Mouse (Mus musculus) Patski (cell line): ENCODE measurements around the gene Tmem45a. TPM values are rescaled to one million over a fixed set of nuclear protein-coding genes. Genes with fewer than 3 reads are reported as not detected.

ENCODE experiments used
- ATAC-seq: fragments of 100-300 bp; one replicate; pipeline ENCODE4 v1.8.0; 2021
- CTCF ChIA-PET: fragments of 350-600 bp; sonication (Branson Sonifier 250); formaldehyde crosslinking; loops from one replicate; lab custom pipeline; 2022; ENCODE audit warnings: inconsistent platforms; lab: Charles Lee
- POLR2A ChIA-PET: fragments of 350-600 bp; sonication (Branson Sonifier 250); formaldehyde crosslinking; loops from one replicate; lab custom pipeline; 2022; ENCODE audit warnings: antibody characterized with exemption, inconsistent platforms; lab: Charles Lee
- DNase-seq: peaks from one replicate; pipeline ENCODE4 v3.0.0-alpha.2; 2011; ENCODE audit warnings: low read depth, low spot score
- H3K27me3 ChIP-seq: fragments of 371-371 bp; one replicate; pipeline ENCODE4 v1.5.1; 2021
- CTCF ChIP-seq: fragments of 100-300 bp; IDR thresholded peaks from one replicate; pipeline ENCODE4 v1.5.1; 2021
- in situ Hi-C: fragments of 300-500 bp; cut with MboI; formaldehyde crosslinking; loops from 3 replicates; pipeline ENCODE4 v1.11.1; 2018; ENCODE audit warnings: low pct_unique_long_range_greater_than_20kb, mixed read lengths
- polyA plus RNA-seq: library from polyadenylated mRNA; unstranded; gene quantifications from one replicate; pipeline ENCODE4 v1.2.3, GENCODE M21; 2021

The Tmem45a gene
- polyA plus RNA-seq, 1 experiment from 2014 or later = not detected

DNA sequence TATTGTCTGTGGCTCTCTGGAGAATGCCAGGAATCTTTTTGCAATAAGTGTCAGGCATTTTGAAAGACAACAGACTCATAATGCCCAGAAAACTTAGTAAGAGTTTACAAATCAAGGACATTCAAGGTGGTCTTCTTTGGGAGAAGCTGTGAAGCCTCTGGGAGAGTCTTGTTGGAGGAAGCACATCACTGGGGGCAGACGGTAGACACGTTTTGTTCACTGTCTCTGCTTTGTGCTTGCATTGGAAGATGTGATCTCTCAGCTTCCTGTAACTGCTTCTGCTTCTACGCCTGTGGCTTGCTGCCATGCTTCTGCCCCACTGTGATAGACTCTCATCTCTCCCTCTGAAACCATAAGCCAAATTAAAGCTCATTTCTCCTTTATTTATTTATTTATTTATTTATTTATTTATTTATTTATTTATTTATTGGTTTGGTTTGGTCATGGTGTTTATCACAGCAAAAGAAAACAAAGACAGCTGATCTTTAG, 86.4 kb downstream of the Tmem45a start:
- no peak for TF ChIP-seq CTCF
- ChIA-PET CTCF (interaction anchor here (0.7 to 2.1 kb wide), 8 partner anchors 11 to 63 kb away, joined by 3 to 9 read pairs (median 4); no protein-coding TSS in a partner anchor), POLR2A (no interaction called here)
- ATAC-seq (no peak), DNase-seq (no peak)
- in situ Hi-C loops = no loop called here
- H3K27me3 ChIP-seq = peaks cover 48% of the 10 kb centered on the region

DNA sequence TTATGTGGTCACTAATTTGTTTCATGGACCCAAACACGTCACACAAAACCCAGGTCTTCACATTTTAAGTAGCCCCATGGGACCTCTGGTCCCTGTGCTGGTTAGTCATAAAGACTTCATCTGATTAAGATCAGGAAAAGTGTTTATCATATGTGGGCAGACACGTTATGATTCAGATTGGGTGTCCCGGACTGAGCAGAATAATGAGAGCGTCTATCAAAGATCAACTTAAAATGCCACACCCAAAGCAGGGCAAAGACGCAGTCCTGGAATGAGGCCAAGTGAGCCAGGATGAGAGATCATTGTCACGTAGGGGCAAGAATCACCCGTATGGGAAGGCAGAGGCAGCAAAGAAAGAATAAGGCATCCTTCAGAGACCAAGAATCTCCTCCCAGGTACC, 87.1 kb downstream of the Tmem45a start:
- in situ Hi-C loops = no loop called here
- no peak for TF ChIP-seq CTCF
- ChIA-PET POLR2A (no interaction called here), CTCF (interaction anchor here (2.1 kb wide), 1 partner anchor 23 kb away, joined by 9 read pairs; no protein-coding TSS in a partner anchor)
- H3K27me3 ChIP-seq = peaks cover 50% of the 10 kb centered on the region
- DNase-seq = no peak
- no peak for ATAC-seq

DNA sequence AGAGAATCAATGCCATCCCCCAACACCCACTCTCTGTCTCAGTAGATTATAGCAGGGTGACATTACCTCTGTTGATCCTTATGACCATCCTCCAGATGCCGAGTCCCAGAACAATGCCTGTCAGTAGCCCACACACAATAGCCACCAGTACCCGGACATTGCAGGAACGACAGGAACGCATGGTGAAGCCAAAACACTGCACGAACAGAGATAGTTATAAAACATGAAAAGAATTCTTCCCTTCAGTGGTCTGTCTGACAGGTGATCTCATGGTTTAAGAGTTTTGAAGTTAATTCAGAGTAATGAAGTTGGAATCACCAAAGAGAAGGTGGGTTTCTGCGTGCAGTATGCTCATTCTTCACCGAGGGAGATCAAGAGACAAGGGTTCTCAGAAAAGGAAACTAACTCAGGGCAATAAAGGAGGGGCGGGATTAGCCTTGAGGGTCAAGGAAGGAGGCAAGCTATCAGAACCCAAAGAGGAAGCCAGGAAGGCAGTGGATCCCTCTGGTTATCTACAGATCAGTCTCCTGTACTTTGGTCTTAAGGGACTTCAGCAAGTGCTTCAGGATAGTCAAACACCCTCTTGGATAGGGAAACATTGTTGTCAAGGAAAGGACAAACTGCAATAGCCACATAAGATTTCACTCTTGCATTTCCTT, 90.4 kb downstream of the Tmem45a start, which contains the start of gene Adgrg7:
TSS of gene Adgrg7 (minus strand) at position 375 of the 659 bp plus-strand sequence.
- POLR2A ChIA-PET = no interaction called here
- peaks cover 39% of the 10 kb centered on the region for H3K27me3 ChIP-seq
- DNase-seq (no peak), ATAC-seq (no peak)
- TF ChIP-seq CTCF = no peak
- in situ Hi-C loops = no loop called here
- CTCF ChIA-PET = no interaction called here

DNA sequence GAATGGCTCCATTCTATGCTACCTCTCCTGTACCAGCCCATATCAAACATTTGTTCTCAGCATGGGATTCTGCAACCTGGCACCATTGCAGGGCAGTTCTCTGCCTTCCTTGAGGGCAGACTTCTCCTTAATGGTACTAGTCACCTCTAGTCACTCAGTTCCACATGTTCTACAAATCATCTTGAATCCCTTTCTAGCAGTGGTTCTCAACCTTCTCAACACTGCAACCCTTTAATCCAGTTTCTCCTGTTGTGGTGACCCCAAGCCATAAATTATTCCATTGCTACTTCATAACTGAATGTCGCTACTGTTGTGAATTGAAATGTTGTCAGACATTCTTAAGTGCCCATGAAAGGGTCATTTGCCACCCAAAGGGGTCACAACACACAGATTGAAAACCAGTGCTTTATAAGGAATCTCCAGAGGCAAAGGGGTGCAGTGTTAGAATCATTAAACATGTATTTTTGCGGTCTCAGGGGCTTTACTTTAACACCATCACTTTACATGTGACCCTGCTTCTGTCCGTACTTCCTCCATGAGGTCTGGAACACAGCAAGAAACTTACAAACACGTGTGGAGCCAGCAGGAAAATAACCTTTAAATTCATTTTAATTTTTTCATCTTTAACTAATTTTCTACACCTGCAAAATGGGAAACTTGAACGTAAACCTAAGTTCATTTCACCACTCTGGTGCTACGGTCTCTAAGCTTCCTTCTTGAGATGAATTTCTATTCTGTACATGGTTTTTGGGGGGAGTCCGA, 91.4 kb downstream of the Tmem45a start:
- ATAC-seq = no peak
- DNase-seq = no peak
- ChIA-PET POLR2A (no interaction called here), CTCF (no interaction called here)
- peaks cover 37% of the 10 kb centered on the region for H3K27me3 ChIP-seq
- TF ChIP-seq CTCF = no peak
- in situ Hi-C loops = no loop called here

DNA sequence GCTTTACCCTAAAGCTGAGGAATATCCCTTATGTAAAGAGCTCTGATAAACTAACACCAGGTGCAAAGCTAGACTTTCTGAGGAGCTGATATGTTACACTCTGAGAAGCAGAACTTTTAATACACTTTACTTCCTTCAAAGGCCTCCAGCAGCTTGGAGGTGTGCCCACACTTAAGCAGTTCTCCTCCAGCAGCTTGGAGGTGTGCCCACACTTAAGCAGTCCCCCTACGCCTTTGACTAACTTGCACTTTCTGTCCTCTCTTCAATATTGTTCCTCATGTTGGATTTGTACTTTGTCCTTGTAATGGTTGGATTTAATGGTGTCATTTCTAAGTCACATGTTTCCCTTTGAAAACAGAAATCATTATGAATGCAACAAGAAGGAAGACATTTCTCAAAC, 92.2 kb downstream of the Tmem45a start:
- no peak for DNase-seq
- no peak for ATAC-seq
- peaks cover 37% of the 10 kb centered on the region for H3K27me3 ChIP-seq
- in situ Hi-C loops = no loop called here
- CTCF ChIA-PET = no interaction called here
- POLR2A ChIA-PET = no interaction called here
- no peak for TF ChIP-seq CTCF

DNA sequence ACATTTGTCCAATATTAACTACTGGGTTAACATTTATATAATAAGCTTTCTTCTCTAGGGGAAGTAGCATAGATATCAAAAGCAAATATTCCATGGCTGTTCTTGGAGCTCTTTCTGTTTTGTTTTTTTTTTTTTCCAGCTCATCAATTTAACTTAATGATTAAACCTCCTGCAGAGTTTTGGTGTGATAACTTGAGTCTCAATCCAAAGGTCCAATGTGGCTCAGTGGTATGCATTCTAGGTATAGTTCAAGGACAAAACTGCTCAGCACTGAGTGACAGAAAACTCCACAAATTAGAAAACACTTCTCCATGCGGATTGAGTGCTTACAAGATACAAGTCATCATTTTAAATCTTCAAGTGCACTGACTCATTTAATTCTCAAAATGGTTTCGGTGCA, 100.0 kb downstream of the Tmem45a start:
- ChIA-PET CTCF (interaction anchor here (0.9 to 1.0 kb wide), 2 partner anchors 14 kb away, joined by 3 to 4 read pairs; no protein-coding TSS in a partner anchor), POLR2A (no interaction called here)
- no peak for ATAC-seq
- no peak for TF ChIP-seq CTCF
- in situ Hi-C loops = no loop called here
- H3K27me3 ChIP-seq = peaks cover 22% of the 10 kb centered on the region
- DNase-seq = no peak

DNA sequence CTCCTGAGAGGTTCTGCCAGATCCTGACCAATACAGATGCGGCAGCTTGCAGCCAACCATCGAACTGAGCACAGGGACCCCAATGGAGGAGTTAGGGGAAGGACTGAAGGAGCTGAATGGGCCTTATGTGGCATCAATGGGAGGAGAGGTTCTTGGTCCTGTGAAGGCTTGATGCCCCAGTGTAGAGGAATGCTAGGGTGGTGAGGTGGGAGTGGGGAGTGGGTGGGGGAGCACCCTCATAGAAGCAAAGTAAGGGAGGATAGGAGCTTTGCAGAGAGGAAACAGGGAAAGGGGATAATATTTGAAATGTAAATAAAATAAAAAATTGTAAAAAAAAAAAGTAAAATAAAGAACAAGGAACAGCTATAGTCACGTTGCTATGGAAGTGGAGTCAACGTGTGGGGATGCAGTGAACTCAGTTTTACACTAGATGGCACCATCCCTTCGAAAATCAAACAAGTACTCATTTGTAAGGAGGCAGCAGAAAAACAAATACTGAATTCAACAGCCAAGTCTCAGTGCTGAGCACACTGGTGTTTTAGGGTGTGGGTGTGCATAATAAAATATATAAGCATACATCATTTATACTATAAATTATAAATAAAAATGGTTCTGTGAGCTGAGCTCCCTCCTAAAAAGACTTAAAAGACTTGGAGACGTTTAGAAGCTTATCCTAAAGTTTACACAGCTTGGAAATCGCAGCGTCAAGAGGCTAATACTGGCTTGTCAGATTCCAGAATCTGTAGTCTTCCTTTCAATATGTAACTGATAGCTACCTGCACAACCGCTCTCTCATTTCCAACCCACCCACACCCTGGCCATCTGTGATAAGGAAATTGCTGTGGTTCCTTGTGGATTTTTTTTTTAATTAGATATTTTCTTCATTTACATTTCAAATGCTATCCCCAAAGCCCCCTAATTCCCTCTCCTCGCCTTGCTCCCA, 114.5 kb downstream of the Tmem45a start:
- peak; percentile 64 for TF ChIP-seq CTCF
- DNase-seq (peak; percentile 15), ATAC-seq (peak; percentile 54)
- POLR2A ChIA-PET = no interaction called here
- H3K27me3 ChIP-seq = peaks cover 49% of the 10 kb centered on the region
- CTCF ChIA-PET = interaction anchor here (0.6 to 2.0 kb wide), 9 partner anchors 14 to 322 kb away, joined by 3 to 6 read pairs (median 3); no protein-coding TSS in a partner anchor
- in situ Hi-C loops = loop anchor here (5.0 to 10.0 kb wide), 2 partner anchors 146 to 333 kb away; no protein-coding TSS in a partner anchor

Other genes with a start within 250 kb of the Tmem45a start
- 104 TPM for gene Tfg, start 168.7 kb downstream of the Tmem45a start, polyA plus RNA-seq
- not detected for gene Adgrg7, start 90.3 kb downstream of the Tmem45a start, polyA plus RNA-seq
- not detected for gene Lnp1, start 41.9 kb upstream of the Tmem45a start, polyA plus RNA-seq
- gene Tmem45a2, start 185.2 kb upstream of the Tmem45a start, polyA plus RNA-seq = not detected
- gene Tomm70a, start 235.5 kb upstream of the Tmem45a start, polyA plus RNA-seq = 49.4 TPM